Mouse (Mus musculus) induced T-regulatory cell, adult 2 months (primary cell): Measurements from ENCODE around the gene Fbxw19.
"Not testable (repeated sequence)": the region's sequence is repeated elsewhere in the genome, so short reads cannot be mapped to it uniquely, and the experiment has no call there.

Experiments
- DNase-seq: peaks from one replicate; pipeline ENCODE4 v3.0.0-alpha.2; 2012; ENCODE audit warnings: low read depth

The Fbxw19 gene

GRCm38 (mm10) chr9:109495775-109496174, at the start of gene Fbxw19:
TSS of gene Fbxw19 (minus strand) at chr9:109495875.
- not testable (repeated sequence) for DNase-seq

- no peak for DNase-seq
Measured at GRCm38 (mm10) chr9:109523385-109524064, 27.9 kb upstream of the Fbxw19 start.

- no peak for DNase-seq
Measured at GRCm38 (mm10) chr9:109449040-109449439, 46.6 kb downstream of the Fbxw19 start, which contains the start of gene Fbxw16. TSS of gene Fbxw16 (minus strand) at chr9:109449140.

GRCm38 (mm10) chr9:109432956-109433355, 62.7 kb downstream of the Fbxw19 start:
- DNase-seq: no peak
